Mouse (Mus musculus) stomach, embryonic 14.5 days (tissue): ENCODE data around the gene Ccdc13. TPM values are rescaled to one million over a fixed set of nuclear protein-coding genes. Genes with fewer than 3 reads are reported as not detected.
A peak's percentile ranks its signal among the peaks of the same experiment; 100 is the strongest.

Experiments used
- ATAC-seq: fragments of 200-750 bp; cut with Nextera tagmentation; 2 replicates; pipeline ENCODE4 v1.8.0; 2017; ENCODE audit warnings: low read depth, moderate TSS enrichment; ENCODE audit not compliant: insufficient number of reproducible peaks, insufficient read depth, low FRiP score
- H3K27ac ChIP-seq: fragments of 300-500 bp; sonication (generic); 2 replicates; pipeline ENCODE4 v1.5.1; 2014; ENCODE audit warnings: mild to moderate bottlenecking, low read length, moderate library complexity, mixed read lengths
- H3K27me3 ChIP-seq: fragments of 300-500 bp; sonication (generic); 2 replicates; pipeline ENCODE4 v1.6.1; 2014; ENCODE audit warnings: low read length, control low read depth, mixed read lengths; ENCODE audit not compliant: control insufficient read depth, insufficient read depth
- H3K36me3 ChIP-seq: fragments of 300-500 bp; sonication (generic); 2 replicates; pipeline ENCODE4 v1.6.1; 2014; ENCODE audit warnings: mild to moderate bottlenecking, control low read depth, low read length, moderate library complexity, mixed read lengths; ENCODE audit not compliant: control insufficient read depth, insufficient read depth
- H3K4me1 ChIP-seq: fragments of 300-500 bp; sonication (generic); 2 replicates; pipeline ENCODE4 v1.6.1; 2014; ENCODE audit warnings: low read length, control low read depth, mixed read lengths; ENCODE audit not compliant: control insufficient read depth, insufficient read depth
- H3K4me2 ChIP-seq: fragments of 300-500 bp; sonication (generic); replicated peaks from 2 replicates; pipeline ENCODE4 v1.6.1; 2014; ENCODE audit warnings: low read depth, low read length, control low read depth
- H3K4me3 ChIP-seq: fragments of 300-500 bp; sonication (generic); 2 replicates; pipeline ENCODE4 v1.5.1; 2014; ENCODE audit warnings: low read depth, low read length, control low read depth
- H3K9ac ChIP-seq: fragments of 300-500 bp; sonication (generic); replicated peaks from 2 replicates; pipeline ENCODE4 v1.6.1; 2014; ENCODE audit warnings: low read depth, mild to moderate bottlenecking, control low read depth, low read length, moderate library complexity, mixed read lengths
- H3K9me3 ChIP-seq: fragments of 300-500 bp; sonication (generic); 2 replicates; pipeline ENCODE4 v1.6.1; 2016; ENCODE audit warnings: low read depth, low read length, control low read depth; ENCODE audit not compliant: control insufficient read depth
- WGBS: fragments of 180-500 bp; shearing (Covaris S2); extraction: QIAGEN DNeasy Blood & Tissue Kit; methylation state at CpG from one replicate; pipeline ENCODE4 v1.1.7; 2014; 5-methylcytosine and 5-hydroxymethylcytosine counted together
- polyA plus RNA-seq: library from polyadenylated mRNA; unstranded; fragments of >200 nt; fragmentation: Nextera tagmentation; extraction: Ambion mirVana; gene quantifications from 2 replicates; pipeline ENCODE4 v1.2.1, GENCODE M21; 2014

Ccdc13 gene
- polyA plus RNA-seq, result 1.4 TPM in 2 replicates

- ATAC-seq, result peak; percentile 88; the same call in 1 of the 2 replicates
- peak within 1 kb of the TSS; percentile 38 for H3K4me3 ChIP-seq
- WGBS, result 4% methylated on average over 61 of the region's 61 CpGs
Observed at GRCm38 (mm10) chr9:121838829-121839621, at the start of gene Ccdc13. TSS of gene Ccdc13 (minus strand) at chr9:121839461.

DNA sequence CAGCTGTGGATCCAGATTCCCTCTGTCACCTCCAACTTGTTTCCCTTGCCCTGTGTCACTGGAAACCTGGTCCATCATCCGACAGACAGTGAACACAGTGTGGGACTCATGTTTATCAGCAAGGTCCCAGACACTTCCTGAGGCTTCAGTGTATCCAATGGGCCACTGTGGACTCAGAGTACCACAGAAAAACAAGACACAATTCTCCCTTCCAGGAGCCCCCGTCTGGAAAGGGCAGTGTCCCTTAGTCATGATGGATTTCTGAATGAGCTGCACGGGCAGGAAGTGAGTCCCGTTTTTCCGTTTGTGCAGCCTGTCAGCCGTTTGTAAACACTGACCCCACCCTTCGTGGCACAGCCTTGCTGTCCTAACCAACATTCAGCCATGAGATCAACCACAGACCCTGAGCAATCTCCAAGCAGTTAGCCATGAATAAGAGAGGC, 42.8 kb upstream of the Ccdc13 start:
- Histone ChIP-seq H3K4me1 (peaks cover 3% of the 10 kb centered on the region; the same call in 1 of the 2 replicates), H3K9me3 (no peaks in the 10 kb centered on the region), H3K9ac (no peak overlapping the region), H3K27ac (no peak overlapping the region), H3K4me3 (no peak overlapping the region), H3K36me3 (no peaks in the 10 kb centered on the region), H3K27me3 (no peaks in the 10 kb centered on the region), H3K4me2 (no peak overlapping the region)
- 27% methylated on average over 7 of the region's 7 CpGs for WGBS
- no peak for ATAC-seq

More at GRCm38 (mm10) chr9:121838829-121839621, at the start of gene Ccdc13:
- no peaks in the 10 kb centered on the region for H3K36me3 ChIP-seq
- peak within 1 kb of the TSS; percentile 56 for H3K4me2 ChIP-seq
- H3K27ac ChIP-seq, result no peak within 1 kb of the TSS
- H3K9me3 ChIP-seq, result no peaks in the 10 kb centered on the region
- no peaks in the 10 kb centered on the region for H3K27me3 ChIP-seq
- H3K9ac ChIP-seq, result no peak within 1 kb of the TSS
- no peaks in the 10 kb centered on the region for H3K4me1 ChIP-seq

- Histone ChIP-seq H3K4me2 (no peak overlapping the region), H3K4me3 (no peak overlapping the region), H3K36me3 (no peaks in the 10 kb centered on the region), H3K9ac (no peak overlapping the region), H3K9me3 (no peaks in the 10 kb centered on the region), H3K27ac (no peak overlapping the region), H3K4me1 (peaks cover 3% of the 10 kb centered on the region; the same call in 1 of the 2 replicates), H3K27me3 (no peaks in the 10 kb centered on the region)
- 57% methylated on average over 6 of the region's 6 CpGs for WGBS
- no peak for ATAC-seq
Observed at GRCm38 (mm10) chr9:121881301-121881700, 42.0 kb upstream of the Ccdc13 start.

DNA sequence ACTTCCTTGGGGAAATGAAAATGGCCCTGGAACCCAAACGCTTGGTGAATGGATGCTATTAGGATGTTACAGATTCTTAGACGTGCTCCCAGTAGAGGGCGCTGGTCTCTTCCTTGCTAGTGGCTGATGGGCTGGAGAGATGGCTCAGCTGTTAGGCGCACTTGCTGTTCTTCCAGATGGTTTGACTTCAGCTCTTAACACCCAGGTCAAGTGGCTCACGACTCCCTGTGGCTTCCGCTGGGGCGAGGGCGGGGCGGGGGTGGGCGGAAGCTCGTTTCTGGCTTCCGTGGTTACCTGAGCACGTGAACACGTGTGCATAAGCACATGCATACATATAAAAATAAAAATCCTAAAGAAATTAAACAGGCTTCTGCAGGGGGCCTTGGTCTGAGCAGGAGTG, 41.6 kb upstream of the Ccdc13 start:
- 18% methylated on average over 14 of the region's 14 CpGs for WGBS
- no peaks in the 10 kb centered on the region for H3K9me3 ChIP-seq

GRCm38 (mm10) chr9:121877052-121877740, 37.9 kb upstream of the Ccdc13 start:
- Histone ChIP-seq H3K9me3 (no peaks in the 10 kb centered on the region), H3K36me3 (no peaks in the 10 kb centered on the region), H3K4me2 (no peak overlapping the region), H3K27ac (no peak overlapping the region), H3K4me1 (peaks cover 2% of the 10 kb centered on the region; the same call in 1 of the 2 replicates), H3K9ac (no peak overlapping the region), H3K27me3 (no peaks in the 10 kb centered on the region), H3K4me3 (no peak overlapping the region)
- ATAC-seq, result 0 out of 2 replicates have a peak, but pooled peaks have one; percentile 15
- 7% methylated on average over 3 of the region's 3 CpGs for WGBS

More for the DNA sequence above, 41.6 kb upstream of the Ccdc13 start:
- no peaks in the 10 kb centered on the region for H3K36me3 ChIP-seq
- no peaks in the 10 kb centered on the region for H3K27me3 ChIP-seq
- no peak overlapping the region for H3K9ac ChIP-seq
- H3K4me2 ChIP-seq, result no peak overlapping the region
- H3K27ac ChIP-seq, result no peak overlapping the region
- H3K4me1 ChIP-seq, result peaks cover 3% of the 10 kb centered on the region; the same call in 1 of the 2 replicates
- ATAC-seq, result no peak
- H3K4me3 ChIP-seq, result no peak overlapping the region

DNA sequence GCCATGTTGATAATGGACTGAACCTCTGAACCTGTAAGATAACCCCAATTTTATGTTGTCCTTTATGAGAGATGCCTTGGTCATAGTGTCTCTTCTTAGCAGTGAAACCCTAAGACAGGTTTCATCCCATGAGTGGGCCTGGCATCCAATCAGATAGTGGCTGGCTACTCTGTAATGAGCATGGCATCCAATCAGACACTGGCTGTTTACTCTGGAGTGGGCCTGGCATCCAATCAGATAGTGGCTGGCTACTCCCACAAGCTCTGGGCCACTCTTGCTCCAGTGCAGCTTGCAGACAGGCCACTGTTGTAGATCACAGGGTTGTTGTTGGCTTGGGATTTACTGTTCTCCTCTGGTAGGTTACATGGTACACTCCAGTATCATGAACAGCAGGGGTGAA, 34.3 kb upstream of the Ccdc13 start:
- Histone ChIP-seq H3K36me3 (no peaks in the 10 kb centered on the region), H3K9ac (no peak overlapping the region), H3K4me3 (no peak overlapping the region), H3K4me1 (peaks cover 8% of the 10 kb centered on the region; the same call in 1 of the 2 replicates), H3K27me3 (no peaks in the 10 kb centered on the region), H3K4me2 (no peak overlapping the region), H3K9me3 (no peaks in the 10 kb centered on the region), H3K27ac (no peak overlapping the region)
- no peak for ATAC-seq

DNA sequence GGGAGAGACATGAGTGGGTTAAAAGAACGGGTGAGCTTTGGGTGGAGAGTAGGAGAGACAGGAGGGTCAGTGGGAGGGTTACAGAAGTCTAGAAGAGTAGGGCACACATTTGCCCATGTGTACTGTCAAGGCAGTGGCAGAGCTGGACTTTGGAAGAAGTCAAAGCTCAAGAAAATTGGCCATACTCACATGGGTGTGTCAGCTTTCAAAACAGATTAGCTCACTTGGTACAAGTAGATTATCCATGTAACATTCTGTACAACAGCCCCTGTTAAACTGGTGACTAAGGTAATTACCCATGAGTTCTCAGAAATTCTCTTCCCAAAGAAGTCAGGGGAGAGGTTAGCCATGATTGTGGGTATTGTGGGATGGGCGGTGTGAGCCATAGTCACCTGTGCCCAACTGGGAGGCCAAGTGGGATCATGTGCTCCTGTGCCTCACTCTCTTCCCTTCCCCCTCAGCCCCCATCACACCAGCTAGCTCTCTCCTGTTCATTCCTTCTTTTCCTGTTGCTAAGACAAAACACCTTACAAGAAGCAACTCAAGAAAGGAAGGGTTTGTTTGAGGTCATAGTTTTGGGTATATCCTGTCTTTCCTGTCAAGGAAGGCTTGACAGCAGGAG, 32.9 kb upstream of the Ccdc13 start:
- WGBS, result 76% methylated on average over 2 of the region's 2 CpGs
- Histone ChIP-seq H3K27me3 (no peaks in the 10 kb centered on the region), H3K4me3 (no peak overlapping the region), H3K36me3 (no peaks in the 10 kb centered on the region), H3K4me1 (peaks cover 12% of the 10 kb centered on the region; the same call in 1 of the 2 replicates), H3K27ac (no peak overlapping the region), H3K9me3 (no peaks in the 10 kb centered on the region), H3K9ac (no peak overlapping the region), H3K4me2 (no peak overlapping the region)
- no peak for ATAC-seq

GRCm38 (mm10) chr9:121869973-121870515, 30.8 kb upstream of the Ccdc13 start:
- peaks cover 21% of the 10 kb centered on the region; the same call in 1 of the 2 replicates for H3K4me1 ChIP-seq
- no peaks in the 10 kb centered on the region for H3K36me3 ChIP-seq
- H3K4me2 ChIP-seq, result no peak overlapping the region
- no peaks in the 10 kb centered on the region for H3K27me3 ChIP-seq
- 50% methylated on average over 4 of the region's 4 CpGs for WGBS
- no peak overlapping the region for H3K4me3 ChIP-seq
- no peaks in the 10 kb centered on the region for H3K9me3 ChIP-seq
- no peak overlapping the region; the same call in 1 of the 2 replicates for H3K27ac ChIP-seq
- no peak overlapping the region for H3K9ac ChIP-seq
- ATAC-seq, result no peak
